Mouse (Mus musculus): ENCODE measurements around the gene Leng8. TPM values are rescaled to one million over a fixed set of nuclear protein-coding genes. Genes with fewer than 3 reads are reported as not detected.

The Leng8 gene
- 10 to 100 TPM; 26.9 to 33.9 TPM for total RNA-seq (2021)
- long read RNA-seq, experiment 1, full-length matches to known transcripts = 2 of 33 reads
- long read RNA-seq, experiment 1, partial matches to known transcripts = 23 of 33 reads
- long read RNA-seq, experiment 1, other reads (novel, unspliced or antisense) = 8 of 33 reads
- long read RNA-seq, experiment 2, partial matches to known transcripts = 16 of 31 reads
- long read RNA-seq, experiment 2, other reads (novel, unspliced or antisense) = 15 of 31 reads

DNA sequence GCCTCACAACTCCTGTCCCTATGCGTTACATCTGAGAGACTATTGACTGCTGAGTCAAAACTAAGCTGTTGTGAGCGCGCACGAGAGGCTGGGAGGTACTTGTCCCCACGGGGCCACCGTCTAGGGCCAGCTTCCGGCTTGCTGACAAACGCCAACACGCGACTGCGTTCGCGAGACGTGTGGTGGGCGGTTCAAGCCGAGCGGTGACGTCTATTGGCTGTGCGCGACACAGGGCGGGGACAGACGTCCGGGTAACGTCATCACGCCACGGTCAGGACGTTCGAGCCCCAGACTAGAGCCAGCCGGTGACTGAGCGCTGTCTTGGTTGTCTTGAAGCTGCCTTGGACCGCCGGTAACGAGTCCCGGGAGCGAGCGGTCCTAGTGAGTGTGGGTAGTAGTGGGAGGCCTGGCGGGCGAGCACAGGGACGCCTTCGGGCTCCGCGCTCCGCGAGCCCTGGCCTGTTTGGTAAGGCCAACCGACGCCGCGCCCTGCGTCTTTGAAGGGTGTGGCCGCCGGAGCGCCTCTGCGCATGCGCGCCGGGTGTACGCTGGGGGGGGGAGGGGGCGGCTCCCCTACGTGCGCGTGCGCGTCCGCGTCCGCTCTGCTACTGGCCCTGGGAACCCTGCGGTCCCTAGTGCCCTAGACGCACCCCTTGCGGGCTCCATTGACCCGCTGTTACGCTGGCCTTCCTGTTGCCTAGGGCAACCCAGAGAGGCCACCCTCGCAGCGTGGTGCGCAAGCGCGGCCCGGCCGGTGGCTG is at the start of gene Leng8:
TSS of gene Leng8 (plus strand) at position 269 of the 761 bp plus-strand sequence.
- intact Hi-C loops (cut with DNase I; ENCODE audit: low total_unique reads) = loop anchor here (10.0 kb wide), 1 partner anchor 288 kb away; no protein-coding TSS in a partner anchor
- DNase-seq = peak; percentile 99

DNA sequence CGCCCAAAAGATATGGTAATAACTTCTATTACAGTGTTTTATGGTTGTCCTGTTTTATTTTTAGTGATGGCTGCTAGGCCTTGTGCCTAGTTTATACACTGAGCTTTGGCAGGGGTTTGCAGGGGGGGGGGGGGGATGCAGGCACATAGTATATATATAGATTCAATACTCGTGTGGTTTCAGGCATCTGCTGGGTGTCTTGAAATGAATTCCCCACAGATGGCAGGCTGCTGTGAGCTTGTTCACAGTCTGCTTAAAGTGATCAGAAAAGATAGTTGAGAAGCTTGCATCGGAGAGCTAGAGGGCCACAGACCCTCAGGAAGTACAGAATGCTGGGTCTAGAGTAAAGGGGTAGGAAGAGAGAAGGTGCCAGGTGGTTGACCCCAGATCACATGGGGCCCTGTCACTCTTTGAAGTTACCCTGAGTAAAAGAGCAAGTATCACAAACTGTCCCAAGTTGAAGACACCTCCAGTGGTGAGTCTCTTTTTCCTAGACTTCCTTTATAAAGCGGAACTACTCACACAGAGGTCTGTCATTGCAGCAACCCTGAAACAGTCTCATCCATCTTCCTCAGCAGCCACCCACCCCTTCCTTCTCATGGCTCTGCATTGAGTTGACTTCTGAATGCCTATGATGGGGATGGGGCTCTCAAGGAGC is 49.5 kb upstream of the Leng8 start:
- DNase-seq = no peak
- intact Hi-C loops (cut with DNase I; ENCODE audit: low total_unique reads) = no loop called here

DNA sequence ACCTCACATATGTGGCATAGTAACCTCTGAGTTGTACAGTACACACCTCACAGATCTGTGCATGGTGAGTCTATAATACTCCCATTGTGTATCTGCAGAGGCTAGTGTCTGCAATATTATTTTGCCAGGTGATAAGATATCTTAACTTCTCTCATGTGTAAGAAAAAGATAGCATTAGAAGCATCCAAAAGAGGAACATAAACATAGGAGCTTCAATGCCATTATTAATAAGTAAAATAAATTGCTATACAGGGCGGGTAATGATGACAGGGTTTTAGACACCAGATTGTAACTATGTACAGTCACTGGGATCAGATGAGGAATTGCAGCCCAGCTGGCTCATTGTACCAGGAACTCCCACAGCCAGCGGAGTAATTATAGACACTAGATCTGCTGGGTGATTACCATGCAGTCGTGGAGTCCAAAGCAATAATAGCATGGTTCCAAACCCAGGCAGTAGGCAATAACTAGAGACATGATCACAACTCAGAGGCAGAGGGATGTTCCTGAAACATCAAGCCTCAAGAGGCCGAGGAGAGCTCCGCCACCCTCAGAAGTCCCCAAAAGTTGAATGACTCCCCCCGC is 48.9 kb upstream of the Leng8 start:
- no peak for DNase-seq
- intact Hi-C loops (cut with DNase I; ENCODE audit: low total_unique reads) = no loop called here

DNA sequence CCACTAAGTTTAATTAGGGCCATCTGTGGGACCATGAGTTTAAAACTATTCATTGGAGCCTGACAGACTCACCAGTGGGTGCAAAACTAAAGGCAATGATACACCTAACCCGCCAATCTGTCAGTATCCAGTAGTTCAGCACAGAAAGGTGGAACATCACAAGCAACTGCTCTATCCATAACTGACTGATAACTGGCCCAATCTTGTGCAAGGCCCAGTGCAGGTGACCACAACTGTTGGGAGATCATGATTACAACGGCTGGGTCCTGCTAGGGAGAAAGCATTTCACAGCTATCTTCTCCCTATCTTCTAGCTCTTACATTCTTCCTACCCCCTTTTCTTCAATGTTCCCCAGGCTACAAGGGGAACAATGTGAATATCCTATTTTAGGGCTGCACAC is 48.2 kb upstream of the Leng8 start:
- intact Hi-C loops (cut with DNase I; ENCODE audit: low total_unique reads) = no loop called here
- no peak for DNase-seq

DNA sequence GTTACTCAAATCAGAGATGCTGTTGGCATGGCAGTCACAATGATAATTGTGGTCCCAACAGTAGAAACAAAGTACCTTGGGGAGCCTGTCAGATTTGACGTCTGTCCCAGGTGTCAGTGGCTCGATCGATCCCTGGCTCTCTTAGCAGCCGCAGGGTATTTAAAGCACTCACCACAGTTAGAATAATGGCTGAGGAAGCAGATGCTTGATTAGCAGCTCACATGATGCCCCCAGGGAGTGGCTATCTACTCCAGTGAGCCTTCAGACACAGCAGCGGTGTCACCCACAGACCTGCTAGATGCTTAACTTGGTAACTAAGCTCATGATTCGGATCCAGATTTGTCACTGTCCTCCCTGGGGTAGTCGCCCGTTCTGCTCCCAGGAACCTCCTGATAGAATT is 45.7 kb upstream of the Leng8 start:
- intact Hi-C loops (cut with DNase I; ENCODE audit: low total_unique reads) = no loop called here
- DNase-seq = no peak

DNA sequence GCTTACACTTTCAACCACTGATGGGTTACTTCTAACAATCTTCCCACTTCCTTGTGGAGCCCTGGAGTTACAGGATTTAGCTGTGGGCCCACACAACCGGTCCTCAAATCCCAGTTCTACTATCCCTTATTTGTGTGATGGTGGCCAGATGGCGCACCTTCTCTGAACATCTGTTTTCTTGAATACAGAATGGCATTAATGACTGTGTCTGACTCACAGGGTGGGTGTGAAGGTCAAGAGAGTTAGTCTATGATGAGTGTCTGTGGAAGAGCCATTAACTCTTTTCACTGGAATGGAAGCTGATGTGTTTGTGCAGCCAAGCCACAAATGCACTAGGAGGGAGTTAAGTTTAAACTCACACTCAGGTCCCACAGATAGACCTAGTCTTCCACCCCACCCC is 38.5 kb upstream of the Leng8 start:
- intact Hi-C loops (cut with DNase I; ENCODE audit: low total_unique reads) = no loop called here
- DNase-seq = no peak

DNA sequence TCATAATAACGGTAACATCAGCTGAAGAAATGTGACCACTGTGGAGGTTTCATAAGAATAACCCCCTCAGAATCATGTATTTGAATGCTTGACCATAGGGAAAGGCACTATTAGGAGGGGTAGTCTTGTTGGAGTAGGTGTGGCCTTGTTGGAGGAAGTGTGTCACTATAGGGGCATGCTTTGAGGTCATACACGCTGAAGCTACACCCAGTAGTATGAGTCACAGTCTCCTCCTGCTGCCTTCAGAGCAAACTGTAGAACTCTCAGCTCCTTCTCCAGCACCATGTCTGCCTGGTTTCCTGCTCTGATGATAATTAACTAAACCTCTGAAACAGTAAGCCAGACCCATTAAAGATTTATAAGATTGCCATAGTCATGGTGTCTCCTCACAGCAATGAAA is 38.0 kb upstream of the Leng8 start:
- intact Hi-C loops (cut with DNase I; ENCODE audit: low total_unique reads) = no loop called here
- DNase-seq = no peak

DNA sequence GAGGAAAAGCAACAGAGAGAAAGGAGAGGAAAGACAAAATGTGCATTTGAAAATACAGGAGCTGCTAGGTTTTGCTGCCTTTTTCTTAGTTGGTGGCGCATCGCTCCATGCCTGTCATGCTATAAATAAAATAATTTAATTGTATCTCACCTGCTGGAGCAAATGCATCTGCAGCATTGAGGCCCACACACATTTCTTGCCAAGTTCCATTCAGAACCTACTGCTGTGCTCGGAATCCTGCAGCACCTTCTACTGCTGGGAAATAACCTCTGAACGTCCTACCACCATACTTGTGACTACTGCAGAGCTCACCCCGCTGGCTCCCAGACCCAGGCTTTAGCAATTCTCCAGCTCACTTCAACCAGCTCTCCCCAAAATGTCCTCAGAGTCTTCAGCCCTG is 35.7 kb upstream of the Leng8 start:
- no peak for DNase-seq
- intact Hi-C loops (cut with DNase I; ENCODE audit: low total_unique reads) = no loop called here

DNA sequence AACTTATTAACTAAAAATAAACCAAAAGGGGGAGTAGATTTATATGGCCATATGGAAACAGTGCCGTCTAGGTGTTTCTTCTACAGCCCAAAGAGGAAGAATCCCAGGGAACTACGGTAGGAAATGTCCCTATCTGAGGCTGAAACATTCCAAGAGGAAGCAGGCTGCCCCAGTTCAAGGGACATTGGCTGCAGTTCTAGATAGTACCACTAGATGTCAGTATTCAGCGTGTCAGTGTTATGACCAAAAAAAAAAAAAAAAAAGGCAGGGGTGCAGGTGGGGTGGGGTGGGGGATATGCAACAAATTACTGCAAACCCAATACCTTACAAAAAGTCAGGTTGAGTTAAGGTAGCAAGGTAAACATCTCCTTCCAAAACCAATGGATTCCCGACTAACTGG is 33.4 kb upstream of the Leng8 start:
- no peak for DNase-seq
- intact Hi-C loops (cut with DNase I; ENCODE audit: low total_unique reads) = no loop called here

DNA sequence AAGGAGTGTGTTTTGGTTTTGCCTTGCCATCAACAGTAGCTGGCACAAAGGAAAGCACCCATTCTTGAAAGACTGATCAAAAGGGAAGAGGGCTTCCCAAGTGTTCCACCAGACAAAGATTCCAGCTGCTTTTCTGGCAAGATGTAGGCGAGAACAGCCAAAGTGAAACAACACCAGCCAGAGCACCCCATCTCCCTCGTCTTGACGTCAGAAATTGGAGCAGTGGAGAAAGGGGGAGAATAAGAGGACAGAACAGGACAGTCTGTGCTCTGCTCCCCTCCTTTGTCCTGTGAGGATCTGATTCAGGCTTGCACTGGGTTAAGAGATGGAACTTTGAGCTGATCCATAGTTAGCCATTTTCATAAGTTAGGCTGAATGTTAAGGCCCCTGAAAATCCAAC is 25.1 kb upstream of the Leng8 start:
- intact Hi-C loops (cut with DNase I; ENCODE audit: low total_unique reads) = no loop called here
- no peak for DNase-seq

DNA sequence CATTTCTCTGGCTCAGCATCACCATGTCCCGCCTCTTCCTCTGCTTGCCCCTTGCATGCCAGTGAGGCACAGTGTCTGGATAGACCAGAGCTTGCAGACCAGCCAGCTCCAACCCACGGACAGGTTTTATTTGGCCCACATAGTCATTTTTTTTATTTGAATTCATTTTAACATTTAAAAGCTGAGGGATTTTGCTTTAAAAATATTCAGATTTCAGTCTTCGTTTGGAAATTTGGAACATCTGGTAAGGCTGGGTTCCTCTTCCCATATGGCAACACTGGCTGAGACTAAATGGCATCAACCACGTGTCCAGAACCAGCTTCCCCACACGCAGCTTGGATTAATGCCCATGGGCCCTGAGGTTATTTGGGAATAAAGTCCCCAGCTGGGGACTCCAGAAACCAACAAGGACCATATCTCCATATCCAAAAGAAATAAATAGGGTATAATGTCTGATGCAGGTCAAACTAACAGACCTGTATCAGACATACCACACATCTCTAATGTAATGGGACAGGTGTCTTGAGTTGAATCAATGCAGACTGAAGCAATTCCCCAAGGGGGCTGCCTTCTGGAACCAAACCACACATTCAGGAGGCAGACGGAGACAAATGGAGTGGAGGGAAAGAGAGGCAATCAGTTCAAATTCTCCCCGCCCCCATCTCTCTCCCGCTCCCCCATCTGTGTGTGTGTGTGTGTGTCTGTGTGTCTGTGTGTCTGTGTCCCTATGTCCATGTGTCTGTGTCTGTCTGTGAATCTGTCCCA is 19.6 kb upstream of the Leng8 start:
- no peak for DNase-seq
- intact Hi-C loops (cut with DNase I; ENCODE audit: low total_unique reads) = no loop called here

DNA sequence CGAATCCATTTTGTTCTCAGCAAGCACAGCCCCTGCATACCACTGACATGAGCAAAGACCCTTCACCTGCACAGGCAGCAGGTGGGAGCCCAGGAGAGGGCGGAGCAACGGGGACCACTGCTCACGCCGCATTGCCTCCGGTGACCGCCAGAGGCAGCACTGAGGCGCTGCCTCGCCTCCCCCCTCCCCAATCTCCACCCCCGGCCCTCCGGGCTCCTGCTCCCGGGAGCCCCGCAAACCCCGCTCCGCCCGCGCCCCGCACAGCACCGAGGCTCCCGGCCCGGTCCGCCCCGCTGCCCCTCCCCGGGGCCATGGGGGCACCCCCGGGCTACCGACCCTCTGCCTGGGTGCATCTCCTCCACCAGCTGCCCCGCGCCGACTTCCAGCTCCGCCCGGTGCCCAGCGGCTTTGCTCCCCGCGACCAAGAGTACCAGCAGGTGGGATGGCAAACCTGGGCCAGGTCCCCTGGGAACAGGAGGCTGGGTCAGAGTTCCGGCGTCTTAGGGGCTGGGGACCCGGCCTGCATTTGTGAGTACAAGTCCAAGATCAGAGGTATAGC is 17.4 kb upstream of the Leng8 start, which contains the start of gene Ttyh1:
TSS of gene Ttyh1 (plus strand) at position 65 of the 559 bp plus-strand sequence.
- no peak for DNase-seq
- intact Hi-C loops (cut with DNase I; ENCODE audit: low total_unique reads) = no loop called here

DNA sequence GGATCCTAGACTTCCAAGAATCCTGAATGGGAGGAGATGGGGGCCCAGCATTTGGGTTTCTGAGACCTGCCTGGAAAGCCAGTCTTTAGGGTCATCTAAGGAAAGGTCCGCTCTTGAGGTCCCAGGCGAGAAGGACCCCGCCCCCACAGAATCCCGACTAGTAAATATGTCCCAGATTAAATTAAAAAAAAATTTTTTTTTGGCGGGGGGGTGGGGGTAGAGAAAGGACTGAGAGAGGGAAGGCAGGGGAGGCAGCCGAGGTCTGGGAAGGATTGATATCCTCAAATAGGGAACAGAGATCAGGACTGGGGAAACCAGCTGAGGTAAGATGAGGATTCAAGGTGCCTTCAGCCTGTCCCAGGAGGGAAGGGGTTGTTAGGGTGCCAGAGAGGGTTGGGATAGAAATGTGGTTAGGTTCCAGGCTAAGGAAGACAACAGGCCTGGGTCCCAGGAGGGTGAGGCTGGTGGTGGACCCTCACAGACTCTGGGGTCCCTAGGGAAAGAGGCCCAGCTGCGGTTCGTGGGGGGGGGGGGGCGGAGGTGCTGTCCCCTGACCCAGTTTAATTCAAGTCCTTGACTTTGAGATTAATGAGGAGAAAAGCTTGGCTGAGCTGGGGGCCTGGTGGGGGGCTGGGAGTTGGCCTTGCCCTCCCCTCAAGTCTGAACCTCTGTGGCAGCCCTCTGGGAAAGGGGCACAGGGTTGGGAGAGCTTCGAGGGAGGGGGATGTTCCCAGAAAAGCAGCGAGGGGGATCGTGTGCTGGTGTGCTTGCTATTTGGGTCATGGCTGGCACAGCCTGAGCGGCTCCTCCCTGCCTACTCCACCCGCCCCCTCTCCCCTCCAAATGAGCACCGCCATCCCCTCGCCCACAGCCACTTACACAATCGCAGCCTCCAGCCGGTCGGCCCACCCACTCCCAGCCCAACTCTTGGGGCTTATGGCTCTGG is 16.6 kb upstream of the Leng8 start:
- no peak for DNase-seq
- intact Hi-C loops (cut with DNase I; ENCODE audit: low total_unique reads) = no loop called here

DNA sequence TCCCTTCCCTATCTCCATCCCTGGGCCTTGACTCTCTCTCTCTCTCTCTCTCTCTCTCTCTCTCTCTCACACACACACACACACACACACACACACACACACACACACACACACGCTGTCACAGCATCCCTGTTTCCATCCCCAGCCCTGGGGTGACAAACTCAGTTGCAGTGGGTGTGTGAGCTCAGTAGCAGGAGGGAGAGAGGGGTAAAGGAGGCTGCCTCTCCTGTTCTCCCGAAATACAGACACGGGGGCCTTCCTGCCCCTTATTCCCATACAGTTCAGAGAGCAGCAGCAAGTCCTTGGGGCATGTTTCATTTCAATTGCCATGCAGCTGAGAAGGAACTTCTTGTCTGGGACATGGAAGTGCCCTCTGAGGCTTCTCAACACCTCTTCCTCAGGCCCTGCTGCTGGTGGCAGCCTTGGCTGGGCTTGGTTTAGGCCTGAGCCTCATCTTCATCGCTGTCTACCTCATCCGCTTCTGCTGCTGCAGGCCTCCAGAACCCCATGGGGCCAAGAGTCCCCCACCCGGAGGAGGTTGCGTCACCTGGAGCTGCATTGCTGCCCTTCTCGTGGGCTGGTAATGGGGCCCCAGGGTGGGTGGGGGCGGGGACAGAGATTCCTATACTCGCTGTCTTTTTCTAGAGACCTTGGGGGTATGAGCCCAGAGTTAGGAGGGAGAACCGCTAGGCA is 14.6 kb upstream of the Leng8 start:
- DNase-seq = no peak
- intact Hi-C loops (cut with DNase I; ENCODE audit: low total_unique reads) = no loop called here

DNA sequence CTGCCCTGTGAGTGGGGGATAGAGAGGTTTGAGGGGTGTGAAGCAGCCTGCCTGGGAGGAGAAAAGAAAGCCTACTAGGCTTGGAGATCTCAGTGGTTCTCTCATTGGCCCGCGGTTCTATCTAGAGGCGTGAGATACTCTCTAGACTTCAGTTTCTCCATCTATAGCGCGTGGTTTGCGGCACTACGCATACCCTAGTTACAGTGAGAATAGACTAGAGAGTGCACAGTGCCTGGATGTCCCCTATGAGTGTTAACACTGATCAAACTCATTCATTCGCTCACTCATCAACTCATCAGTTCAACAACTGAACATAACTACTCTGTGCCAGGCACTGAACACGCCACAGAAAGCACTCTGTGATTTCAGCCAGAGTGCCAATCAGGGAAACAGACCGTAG is 14.1 kb upstream of the Leng8 start:
- DNase-seq = no peak
- intact Hi-C loops (cut with DNase I; ENCODE audit: low total_unique reads) = no loop called here

DNA sequence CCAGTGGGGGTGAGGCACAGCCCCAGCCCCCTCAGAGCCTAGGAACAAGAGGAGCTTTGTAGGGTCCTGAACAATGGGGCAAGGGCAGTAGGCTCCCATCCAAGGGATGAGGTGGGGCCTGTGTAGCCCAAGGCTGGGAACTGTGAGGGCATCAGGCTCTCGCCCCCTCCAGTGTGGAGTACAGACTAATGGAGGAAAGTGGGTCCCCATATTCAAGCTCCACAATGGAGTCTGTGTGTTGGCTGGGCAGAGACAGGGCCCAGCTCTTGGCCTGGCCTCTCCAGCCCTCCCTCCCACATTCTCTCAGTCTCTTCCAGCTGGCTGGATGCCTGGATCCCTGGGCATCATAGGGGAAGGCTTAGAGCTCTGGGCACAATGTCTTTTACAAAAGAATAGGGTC is 13.1 kb upstream of the Leng8 start:
- peak; percentile 70 for DNase-seq
- intact Hi-C loops (cut with DNase I; ENCODE audit: low total_unique reads) = no loop called here

DNA sequence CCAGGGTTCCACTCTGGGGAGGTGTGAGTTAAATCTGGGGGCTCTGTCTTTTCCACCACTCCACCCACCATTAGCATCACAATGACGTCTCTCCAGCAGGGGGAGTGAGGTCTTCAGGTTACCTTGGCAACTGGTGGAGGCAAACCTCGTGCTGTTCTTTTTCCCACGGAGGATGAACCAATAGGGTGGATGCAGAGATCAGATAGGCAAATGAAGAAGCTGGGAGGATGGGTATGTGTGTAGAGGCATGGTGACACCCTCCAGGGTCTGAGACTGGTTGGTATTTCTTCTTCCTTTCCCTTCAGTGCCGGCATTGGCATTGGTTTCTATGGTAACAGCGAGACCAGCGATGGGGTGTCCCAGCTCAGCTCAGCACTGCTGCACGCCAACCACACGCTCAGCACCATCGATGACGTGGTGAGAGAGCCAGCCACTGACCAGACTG is 12.5 kb upstream of the Leng8 start:
- intact Hi-C loops (cut with DNase I; ENCODE audit: low total_unique reads) = no loop called here
- no peak for DNase-seq

DNA sequence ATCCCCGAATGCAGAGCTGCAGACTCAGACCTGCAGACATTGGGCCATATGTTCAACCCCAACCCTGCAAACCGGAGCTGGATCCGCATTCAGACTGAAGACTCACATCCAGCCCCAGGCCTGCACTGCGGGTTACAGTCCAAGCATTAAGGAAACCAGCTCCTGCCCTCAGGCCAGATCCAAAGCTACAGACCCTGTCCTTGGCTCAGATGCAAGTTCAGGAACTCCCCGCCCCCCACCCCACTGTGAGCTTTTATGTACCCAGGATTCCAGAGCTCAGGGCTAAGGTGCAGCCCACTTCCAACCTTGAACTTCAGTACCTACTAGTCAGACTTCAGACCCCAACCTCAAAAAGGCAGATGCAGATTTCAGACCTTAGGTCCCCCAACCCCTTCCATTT is 12.0 kb upstream of the Leng8 start:
- DNase-seq = no peak
- intact Hi-C loops (cut with DNase I; ENCODE audit: low total_unique reads) = no loop called here

Measured in gastrocnemius, postnatal 14 days (tissue).